Mouse (Mus musculus): ENCODE results near the gene Cfap74.

Cfap74 gene

DNA sequence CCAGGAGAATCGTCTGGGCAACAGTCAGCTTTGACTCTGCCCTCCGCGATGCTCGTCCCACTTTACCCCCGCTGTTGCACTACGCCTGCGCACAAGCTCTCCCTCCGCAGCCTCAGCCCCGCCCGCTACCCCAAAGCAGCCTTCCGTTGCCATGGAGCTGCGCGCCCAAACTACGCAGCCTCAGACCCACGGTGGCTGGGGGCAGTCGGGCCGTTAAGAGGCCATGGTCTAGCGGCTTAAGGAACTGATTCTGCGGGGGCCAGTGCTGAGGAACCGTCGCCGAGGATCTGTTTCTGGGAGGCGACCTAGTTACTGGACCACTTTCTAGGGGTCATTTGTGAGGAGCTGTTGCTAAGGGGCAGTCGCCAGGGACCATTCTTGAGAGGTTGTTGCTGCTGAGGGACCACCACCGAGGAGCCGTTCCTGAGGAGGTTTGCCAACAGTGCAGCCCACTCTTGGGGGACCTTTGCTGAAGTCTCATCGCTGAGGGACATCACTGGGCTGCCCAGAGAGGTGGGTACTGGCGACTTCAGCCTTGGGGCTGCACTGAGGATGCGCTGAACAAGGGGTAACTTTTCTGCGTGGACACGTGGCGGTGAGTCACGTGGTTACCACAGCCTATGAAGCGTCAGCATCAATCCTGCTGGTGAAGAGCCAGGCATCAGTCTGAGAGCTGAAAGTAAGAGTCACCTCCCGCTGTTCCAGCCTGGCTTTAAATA is at the start of gene Cfap74:
Cfap74 (plus strand) TSS at position 133 of the 719 bp plus-strand sequence.
- DNase-seq (ENCODE audit: low spot score): peak; percentile 77

DNA sequence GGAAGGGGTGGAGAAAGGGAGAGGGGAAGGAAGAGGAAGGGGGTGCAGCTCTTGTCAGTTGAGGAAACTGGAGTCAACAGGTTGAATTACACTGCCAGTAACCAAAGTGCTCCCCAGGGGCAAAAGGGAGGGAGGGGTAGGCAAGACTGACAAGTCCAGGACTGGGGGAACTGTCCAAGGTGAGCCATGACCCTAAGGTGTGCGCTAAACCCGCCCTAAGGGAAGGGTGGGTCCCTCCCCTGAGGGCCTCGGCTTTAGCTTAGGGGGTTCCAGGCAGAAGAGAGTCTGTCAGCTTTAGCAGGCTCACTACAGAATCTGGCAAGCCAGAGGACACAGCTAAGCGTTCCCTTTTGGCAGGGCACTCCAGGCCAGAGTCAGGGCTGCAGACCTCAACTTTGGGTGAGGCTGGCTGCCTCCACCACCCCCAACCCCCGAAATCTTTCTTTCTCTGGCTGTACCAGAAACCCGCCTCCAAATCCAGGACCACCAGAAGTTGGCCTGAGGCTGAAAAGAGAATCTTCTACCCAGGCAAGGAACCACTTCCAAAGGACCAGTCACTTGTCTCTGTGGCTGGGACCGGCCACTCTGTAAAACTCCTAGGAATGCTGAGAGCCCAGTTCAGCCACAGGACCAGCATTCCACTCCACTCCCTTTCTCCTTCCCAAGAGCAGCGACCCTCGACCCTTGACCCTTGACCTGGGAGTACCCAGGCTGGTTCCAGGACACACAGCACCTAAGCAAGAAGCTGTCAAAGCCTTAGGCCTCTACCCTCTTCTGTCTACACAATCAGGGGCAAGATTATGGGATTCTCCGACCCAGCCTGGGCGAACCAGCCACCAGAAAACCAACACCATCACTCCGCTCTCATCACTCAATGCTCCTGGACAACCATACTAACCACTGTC is 49.2 kb upstream of the Cfap74 start:
- DNase-seq (ENCODE audit: low spot score): no peak

DNA sequence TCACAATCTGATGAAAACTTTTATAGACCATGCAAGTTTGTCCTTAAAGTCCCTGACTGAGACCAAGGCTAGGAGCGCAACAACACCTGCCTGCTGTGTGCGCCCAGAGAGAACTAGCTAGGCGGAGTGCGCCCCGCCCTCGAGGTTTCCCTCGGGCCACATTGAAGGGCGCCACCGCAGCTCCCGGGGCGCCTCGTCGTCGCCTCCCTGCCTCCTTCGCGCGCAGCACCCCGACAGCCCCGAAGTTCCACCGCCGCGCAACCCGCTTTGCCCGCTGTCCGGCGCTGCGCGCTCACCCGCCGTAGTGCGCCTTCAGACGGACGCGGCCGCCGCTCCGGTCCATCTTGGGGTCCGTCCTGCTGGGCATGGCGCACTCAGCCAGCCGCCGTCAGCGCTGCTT is 48.1 kb upstream of the Cfap74 start:
- no peak for DNase-seq (ENCODE audit: low spot score)

DNA sequence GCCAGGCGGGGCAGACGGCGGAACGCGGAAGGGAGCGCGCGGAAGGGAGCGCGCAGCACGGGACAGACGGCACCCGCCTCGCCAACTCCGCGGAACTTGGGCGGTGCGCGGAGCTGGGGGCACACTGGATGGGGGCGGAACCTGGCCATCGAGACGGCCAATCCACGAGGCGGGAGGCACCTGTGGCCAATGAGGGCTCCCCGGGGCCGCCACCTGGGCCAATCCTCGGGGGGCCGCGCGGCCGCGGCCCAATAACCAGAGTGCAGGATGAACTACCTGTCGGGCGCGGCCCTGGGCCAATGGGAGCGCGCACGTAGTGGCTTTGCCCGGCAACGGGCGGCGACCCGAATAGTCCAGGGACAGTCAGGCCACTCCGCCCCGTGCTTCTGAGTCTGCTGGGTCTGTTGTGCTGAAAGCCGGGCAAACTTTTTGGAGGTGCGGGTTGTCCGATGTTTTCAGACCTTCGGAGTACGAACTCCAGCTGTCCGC is 47.6 kb upstream of the Cfap74 start, which contains the start of gene Prkcz:
Prkcz (minus strand) TSS at position 59 of the 489 bp plus-strand sequence.
- peak; percentile 85 for DNase-seq (ENCODE audit: low spot score)

DNA sequence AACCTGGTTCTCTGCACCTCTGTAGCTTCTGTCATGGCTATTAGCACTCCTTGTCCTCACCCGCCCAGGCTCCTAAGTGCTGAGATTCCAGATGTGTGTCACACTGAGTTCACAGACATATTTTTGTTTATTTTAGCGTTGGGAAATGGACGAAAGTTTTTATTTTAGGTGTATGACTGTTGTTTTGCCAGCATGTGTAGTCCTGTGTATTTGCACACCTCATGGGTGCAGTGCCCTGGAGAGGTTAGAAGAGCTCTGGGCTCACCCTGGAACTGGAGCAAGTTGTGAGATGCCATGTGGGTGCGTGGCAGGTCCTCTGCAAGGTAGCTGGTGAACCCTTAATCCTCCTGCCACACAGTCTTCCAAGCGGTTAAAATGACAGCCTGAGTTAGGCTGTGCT is 46.5 kb upstream of the Cfap74 start:
- no peak for DNase-seq (ENCODE audit: low spot score)

DNA sequence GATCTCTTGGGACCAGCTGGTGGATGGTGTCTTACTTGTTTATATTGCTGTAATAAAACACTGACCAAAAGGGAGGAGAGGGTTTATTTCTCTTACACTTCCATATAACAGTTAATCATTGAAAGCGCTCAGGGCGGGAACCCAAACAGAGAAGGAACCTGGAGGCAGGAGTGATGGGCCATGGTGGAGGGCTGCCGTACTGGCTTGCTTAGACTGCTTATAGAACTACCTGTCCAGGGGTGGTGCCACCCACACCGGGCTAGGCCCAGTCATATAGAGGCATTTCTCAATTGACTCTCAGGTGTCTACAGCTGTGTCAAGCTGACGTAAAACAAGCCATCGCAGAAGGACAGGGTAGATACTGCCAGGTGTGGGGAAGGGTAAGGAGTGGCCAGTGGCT is 42.2 kb upstream of the Cfap74 start:
- no peak for DNase-seq (ENCODE audit: low spot score)

DNA sequence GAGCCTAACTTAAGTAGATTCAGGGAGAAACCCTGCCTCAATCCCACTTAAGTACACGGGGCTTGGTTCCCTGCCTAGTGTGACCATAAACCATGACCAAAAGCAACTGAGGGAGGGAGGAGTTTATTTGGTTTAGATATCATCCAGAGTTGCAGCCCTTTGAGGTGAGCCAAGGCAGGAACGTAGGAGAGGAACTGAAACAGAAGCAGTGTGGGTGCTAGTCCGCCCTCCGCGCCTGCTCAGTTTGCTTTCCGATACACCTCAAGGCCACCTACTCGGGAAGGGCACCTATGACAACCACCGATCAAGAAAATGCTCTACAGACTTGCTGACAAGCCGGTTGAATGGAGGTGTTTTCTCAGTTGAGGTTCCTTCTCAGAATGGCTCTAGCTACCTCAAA is 41.3 kb upstream of the Cfap74 start:
- no peak for DNase-seq (ENCODE audit: low spot score)

DNA sequence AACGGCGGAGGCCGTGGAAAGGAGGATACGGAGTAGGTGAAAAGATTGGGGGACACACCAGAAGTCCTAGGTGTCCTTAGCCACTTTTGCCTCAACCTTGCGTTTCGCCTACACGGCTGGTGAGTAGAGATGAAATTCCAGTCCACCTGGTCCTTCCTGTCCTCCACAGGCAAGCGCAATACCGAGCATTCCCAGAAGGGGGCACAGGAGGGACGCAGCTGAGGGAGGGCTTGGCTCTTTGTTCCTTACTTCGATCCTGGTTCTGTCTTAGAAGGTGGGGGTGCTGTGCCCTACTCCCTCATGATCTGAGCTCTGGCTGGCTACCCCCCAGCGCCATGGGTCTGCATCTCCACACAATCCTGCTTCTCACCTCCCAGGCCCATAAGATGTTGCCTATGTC is 40.3 kb upstream of the Cfap74 start:
- peak; percentile 81 for DNase-seq (ENCODE audit: low spot score)

DNA sequence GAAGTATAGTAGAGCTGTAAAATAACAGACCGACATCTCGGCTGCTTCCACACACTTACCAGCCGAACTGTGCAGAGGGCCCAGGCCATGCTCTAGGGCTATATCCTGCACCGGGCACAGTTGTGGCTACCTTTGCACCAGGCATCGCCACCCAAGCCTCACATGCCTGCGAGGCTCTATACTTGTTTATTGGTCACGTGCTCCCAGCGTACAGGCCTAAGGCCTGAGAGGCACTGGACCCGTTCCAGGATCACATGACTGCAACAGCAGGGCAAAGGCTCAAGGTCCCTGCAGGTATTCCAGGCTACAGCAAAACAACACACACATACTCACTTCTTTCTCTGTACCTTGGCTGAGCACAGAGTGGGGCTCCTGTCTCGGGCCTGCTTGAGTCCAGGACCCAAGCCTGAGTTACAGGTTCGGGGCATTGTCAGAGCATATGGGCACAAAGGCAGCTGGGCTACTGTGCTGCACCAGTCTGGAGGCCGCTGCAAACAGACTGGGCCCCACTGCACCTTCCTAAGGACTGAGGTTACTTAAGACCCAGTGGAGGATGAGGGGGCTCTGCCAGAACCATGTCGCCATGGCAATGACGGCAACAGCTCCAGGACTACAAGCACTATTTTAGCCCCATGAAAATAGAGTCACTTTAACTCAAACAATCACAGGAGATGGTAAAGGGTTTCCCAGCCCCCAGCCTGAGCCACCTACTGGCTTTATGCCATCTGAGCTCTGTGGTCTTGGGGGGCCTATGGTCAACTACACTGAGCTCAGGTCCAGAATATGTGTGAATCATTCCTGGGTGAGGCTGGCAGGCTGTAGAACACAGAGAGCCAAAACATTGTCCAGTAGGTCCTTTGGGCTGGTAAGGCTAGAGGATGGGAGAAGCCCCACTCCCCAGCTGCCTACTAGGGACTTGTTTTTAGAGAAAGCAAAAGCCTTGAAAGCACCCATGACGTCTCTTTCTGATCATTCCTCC is 38.0 kb upstream of the Cfap74 start:
- DNase-seq (ENCODE audit: low spot score): no peak

DNA sequence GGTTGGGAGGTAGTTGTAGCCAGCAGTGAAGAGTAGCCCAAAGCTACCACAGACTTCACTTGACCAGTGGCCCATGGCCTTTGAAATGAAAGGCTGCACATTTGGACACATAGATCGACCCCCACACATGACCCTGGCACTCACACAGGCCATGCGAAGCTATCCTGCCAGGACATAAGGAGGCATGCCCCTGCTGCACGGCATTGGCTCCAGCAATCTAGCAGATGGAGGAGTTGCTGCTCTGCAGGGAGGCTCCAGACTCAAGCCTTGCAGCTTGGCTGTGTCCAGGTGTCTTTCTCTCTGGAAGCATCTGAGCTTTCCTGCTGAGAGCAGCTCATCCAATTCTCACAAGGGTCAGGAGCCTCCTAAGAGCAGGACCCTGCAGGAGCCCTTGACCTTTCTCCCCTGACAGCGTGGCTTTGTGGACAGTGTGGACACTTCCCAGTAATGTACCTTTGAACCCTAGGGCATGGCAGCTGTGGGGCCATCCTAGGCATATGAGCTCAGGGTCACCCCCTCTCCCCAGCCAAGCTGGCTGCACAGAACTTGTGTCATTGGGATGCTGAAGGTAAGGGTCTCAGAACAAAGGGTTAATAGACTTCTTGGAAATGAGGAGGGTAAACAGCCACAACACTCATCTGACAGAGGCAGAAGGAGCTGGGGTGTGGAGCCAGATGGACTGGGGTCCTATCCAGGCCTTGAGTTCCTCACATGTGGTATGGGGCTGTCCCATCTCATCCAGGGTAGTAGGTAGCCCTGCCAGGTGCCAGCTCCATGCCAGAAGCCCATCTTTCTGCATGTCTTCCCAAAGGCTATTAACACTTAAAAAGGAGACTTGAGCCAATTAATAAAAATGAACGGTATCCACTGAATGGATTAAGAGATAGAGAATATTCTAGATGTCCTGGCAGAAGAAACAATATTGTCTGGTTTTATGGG is 36.9 kb upstream of the Cfap74 start:
- no peak for DNase-seq (ENCODE audit: low spot score)

DNA sequence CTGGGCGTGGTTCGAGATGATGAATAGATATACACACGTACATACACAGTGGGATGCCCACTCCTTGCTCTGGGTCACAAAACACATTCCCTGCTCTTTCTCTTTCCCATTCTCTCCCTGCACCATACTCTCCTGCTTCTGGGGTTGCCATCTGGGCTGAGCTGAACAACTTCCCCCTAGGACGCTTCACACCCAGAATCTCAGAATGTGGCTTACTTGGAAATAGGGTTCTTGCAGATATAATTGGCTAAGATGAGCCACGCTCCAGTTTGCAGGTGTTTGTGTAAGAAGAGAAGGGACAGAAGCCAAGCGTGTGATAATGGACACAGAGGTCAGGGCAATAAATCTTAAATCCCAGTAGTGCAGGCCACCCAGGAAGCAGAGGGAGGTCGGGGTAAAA is 27.0 kb upstream of the Cfap74 start:
- no peak for DNase-seq (ENCODE audit: low spot score)

DNA sequence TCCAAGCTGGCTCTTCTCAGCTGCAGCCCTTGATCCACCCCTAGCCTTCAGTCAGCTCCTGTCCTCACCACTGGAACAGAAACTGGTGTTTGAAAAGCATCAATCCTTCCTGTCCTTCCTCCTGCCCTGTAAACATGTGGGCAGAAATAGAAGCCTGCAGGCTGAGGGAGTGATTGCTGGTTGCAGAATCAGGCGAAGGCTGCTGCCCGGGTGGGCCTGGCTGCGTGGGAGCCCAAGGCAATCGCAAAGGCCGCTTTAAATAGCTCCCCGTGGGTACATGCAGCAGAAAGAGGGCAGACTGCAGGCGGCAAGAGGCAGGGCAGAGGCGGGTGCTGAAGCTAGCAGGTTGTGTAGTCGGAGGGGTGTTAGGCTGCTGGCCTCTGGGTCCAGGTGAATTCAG is 26.2 kb upstream of the Cfap74 start:
- DNase-seq (ENCODE audit: low spot score): no peak

DNA sequence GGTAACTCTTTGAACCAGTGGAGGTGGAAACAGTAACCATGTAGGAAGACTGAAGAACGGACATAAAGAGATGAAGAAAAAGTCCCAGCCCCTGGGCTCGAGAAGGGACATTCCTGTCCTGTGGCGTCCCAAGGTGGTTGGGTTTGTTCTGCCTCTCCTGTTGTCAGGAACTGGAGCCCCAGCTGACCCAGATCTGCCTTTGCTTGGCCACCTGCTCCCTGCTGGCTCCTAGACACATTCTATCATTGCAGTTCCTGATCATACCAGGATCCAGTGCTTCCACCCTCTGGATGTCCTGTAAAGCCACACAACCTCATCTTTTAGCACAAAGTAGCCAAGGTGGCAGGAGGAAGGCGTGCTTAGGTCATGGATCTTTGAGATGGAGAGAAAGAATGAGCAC is 25.7 kb upstream of the Cfap74 start:
- no peak for DNase-seq (ENCODE audit: low spot score)

DNA sequence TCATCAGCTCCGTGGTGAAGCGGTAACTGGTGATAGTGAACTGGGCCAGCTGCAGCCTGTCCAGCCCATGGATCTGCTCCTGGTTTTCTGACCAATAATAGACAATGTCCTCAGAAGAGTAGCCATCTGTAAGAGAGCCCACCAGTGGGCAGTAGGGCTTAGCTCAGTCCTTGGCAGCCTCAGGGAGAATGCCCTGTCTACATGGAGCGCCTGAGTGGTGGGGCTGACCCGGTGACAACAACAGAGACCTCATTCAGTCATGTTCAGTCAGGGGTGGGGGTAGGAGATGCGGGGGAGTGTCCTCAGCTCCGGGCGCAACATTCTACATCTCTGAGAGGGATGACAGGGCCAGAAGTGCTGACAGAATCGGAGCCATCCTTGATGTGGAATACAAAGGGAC is 21.8 kb upstream of the Cfap74 start:
- DNase-seq (ENCODE audit: low spot score): no peak

DNA sequence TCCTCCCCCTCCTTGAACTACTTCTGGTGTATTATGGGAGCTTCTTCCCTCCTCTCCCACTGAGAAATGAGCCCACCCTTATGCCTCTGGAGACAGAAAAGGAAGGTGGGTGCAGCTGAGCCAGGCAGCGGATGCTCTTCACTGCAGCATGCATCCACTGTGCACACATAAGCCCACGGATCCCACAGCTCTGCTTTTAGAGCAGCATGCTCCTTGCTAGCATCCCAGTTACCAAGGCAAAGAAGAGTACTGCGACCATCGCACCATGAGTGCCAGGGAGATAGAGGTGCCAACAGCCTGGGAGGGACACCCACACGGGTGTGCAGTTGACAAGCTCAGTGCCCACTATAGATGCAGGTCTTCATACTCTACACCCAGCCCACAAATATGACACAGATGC is 13.5 kb upstream of the Cfap74 start:
- DNase-seq (ENCODE audit: low spot score): no peak

DNA sequence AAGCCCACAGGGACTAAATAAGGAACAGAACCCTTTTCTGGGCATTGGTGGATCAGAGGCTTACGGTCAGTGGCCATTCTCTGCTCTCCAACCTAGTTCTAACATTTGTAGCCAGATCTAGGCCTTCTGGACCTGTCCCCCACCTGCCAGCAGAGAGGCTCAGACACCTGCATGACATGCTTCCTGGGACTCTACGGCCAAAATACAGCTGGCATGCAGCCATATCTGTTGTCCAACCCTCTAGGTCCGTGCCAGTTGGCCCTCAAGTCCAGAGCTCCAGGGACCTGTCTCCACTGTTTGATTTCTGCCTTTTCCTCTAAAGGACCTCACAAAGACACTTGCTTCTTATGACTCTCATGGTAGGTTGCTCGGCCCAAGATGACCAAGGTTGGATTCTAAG is 12.2 kb upstream of the Cfap74 start:
- no peak for DNase-seq (ENCODE audit: low spot score)

DNA sequence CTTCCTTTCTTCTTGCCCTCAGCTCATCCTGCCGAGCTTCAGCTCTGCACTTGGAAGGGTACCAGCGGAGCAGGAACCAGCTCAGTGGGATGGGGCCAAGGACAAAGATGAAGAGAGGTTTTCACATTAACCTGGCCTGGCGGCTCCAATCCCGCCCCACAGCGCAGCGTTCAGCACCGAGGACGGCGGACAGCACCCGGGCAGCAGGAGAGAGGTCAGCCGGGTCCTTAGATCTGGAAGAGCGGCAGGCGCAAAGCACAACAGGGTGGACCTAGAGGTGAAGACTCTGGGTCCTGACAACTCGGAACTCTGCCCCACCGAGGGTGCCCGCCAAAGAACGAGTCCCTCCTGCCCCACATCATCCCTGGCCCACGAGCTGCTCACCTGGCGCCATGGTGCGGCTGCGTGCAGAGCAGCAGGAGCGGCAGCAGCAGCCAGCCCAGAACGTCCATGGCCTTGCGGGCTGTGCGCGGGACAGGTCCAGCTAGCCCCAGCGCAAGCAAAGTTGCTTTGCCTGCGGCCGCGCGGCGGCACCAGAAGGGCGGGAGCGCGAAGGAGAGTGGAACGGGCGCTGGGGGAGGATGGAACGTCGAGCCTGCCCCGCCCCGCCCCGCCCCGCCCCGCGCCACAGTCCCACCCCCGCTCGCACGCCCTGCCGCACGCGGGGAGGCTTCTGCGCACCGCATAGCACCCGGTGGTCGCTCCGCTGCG is 11.3 kb upstream of the Cfap74 start, which contains the start of gene Gabrd:
Gabrd (minus strand) TSS at position 602 of the 711 bp plus-strand sequence.
- DNase-seq (ENCODE audit: low spot score): peak; percentile 69

DNA sequence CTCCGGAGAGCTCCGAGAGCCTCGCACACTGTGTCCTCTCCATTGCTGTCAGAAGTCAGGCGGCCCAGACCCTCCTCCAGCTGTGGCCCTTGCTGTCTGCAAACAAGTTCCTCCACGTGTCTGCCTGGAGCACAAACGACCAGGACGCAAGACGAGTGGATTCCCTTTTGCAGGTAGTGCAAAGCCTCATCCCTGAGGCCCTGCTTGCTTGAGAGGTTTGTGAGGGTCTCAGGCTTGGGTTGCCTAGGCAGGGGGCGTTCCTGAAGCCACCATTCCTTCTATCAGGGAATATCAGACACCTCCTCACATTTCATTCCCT is 10.8 kb upstream of the Cfap74 start:
- DNase-seq (ENCODE audit: low spot score): no peak

DNA sequence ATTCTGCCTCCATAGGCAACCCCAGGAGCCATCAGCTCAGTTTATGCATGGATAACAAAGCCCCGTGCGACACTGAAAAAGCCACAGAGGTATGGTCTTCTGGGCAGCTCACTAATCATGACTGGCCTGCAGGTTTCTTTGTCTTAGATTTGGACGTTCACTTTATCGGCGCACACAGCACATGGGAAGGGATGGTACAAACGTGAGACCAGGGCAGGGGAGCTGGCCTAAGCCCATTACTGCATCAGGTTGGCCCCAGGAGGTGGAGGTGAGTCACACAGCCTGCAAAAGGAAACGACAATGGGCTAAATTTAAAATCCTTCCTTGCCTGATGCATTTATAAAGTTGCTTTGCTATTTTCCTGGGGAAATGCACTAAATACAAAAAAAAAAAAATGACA is 7.9 kb upstream of the Cfap74 start:
- DNase-seq (ENCODE audit: low spot score): no peak

DNA sequence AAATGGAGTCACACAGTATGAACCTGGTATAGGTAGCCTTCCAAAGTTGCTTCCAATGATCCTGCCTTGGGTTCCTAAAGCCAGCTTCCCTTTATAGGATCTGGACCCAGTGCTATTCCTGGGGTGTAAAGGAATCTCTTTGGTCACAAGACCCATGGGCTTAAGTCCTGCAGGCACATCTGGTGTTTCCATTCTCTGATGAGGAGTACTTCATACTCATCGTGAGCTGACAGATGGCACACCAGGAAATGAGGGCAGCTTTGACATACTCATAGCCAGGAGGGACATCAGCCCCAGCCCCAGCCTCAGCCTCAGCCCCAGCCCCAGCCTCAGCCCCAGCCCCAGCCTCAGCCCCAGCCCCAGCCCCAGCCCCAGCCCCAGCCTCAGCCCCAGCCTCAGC is 6.5 kb upstream of the Cfap74 start:
- no peak for DNase-seq (ENCODE audit: low spot score)

Data from ovary, postnatal 36 days (tissue).